Mouse (Mus musculus): ENCODE data around the gene Tenm4. TPM values are rescaled to one million over a fixed set of nuclear protein-coding genes. Genes with fewer than 3 reads are reported as not detected.
A peak's percentile ranks its signal among the peaks of the same experiment; 100 is the strongest.

Tenm4 gene
- total RNA-seq, 2 experiments from 2014 or later: 0.13 to 0.73 TPM

DNA sequence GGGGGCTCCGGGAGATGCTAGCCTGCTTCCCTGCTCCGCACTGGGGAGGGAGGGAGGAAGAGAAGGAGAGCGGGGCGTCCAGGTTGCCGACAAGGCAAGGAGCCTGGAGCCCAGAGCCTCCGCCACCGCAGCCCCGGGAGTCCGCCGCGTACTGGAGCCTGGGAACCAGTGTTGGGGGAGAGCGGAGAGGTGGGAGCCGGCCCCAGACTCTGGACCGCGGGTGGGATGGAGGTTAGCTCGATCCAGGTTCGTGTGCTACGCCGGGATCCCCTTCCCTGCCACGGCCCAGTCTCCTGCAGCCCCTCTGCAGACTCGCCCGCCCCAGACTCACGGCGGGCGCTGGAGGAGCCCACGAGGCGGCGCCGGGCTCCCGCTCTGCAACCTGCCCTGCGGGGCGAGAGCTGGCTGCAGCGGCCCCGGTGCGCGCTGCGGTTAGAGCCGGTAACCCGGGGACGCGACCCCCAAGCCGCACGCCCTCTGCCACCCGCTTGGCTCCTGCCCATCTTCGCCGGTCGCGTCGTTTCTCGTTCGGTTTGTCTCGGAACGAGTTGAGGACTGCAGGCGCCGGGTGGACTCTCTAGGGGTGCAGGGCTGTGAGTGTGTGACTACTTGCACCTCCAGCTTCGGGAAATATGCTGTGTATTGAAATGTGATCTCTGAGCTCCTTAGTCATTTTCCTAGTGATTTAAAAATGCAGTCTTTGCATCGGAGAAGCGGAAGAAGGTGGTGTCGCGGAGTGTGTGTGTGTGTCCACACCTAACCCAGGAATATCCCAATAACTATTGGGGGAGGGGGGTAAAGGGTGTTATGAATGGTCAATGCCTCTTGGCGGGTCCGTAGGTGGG is 39.7 kb downstream of the Tenm4 start:
- peak overlapping the region; percentile 77 for H3K4me3 ChIP-seq
- intact Hi-C loops (cut with DNase I): no loop called here
- H3K27ac ChIP-seq: 0 out of 2 replicates have a peak overlapping the region, but pooled peaks have one; percentile 2
- DNase-seq: peak; percentile 44
- peak; percentile 44 for TF ChIP-seq CTCF (IDR thresholded peaks at IDR 0.05)

- no peak overlapping the region for H3K27ac ChIP-seq
- peak overlapping the region; percentile 77 for H3K4me3 ChIP-seq
- intact Hi-C loops (cut with DNase I): no loop called here
- DNase-seq: peak; percentile 19
- TF ChIP-seq CTCF (IDR thresholded peaks at IDR 0.05): no peak
Measured at GRCm38 (mm10) chr7:96211618-96212021, 40.6 kb downstream of the Tenm4 start.

- no peak for TF ChIP-seq CTCF (IDR thresholded peaks at IDR 0.05)
- H3K4me3 ChIP-seq: peak overlapping the region; percentile 77
- no peak for DNase-seq
- intact Hi-C loops (cut with DNase I): no loop called here
- H3K27ac ChIP-seq: peak overlapping the region; percentile 53; the same call in 1 of the 2 replicates
Measured at GRCm38 (mm10) chr7:96212224-96212591, 41.2 kb downstream of the Tenm4 start.

DNA sequence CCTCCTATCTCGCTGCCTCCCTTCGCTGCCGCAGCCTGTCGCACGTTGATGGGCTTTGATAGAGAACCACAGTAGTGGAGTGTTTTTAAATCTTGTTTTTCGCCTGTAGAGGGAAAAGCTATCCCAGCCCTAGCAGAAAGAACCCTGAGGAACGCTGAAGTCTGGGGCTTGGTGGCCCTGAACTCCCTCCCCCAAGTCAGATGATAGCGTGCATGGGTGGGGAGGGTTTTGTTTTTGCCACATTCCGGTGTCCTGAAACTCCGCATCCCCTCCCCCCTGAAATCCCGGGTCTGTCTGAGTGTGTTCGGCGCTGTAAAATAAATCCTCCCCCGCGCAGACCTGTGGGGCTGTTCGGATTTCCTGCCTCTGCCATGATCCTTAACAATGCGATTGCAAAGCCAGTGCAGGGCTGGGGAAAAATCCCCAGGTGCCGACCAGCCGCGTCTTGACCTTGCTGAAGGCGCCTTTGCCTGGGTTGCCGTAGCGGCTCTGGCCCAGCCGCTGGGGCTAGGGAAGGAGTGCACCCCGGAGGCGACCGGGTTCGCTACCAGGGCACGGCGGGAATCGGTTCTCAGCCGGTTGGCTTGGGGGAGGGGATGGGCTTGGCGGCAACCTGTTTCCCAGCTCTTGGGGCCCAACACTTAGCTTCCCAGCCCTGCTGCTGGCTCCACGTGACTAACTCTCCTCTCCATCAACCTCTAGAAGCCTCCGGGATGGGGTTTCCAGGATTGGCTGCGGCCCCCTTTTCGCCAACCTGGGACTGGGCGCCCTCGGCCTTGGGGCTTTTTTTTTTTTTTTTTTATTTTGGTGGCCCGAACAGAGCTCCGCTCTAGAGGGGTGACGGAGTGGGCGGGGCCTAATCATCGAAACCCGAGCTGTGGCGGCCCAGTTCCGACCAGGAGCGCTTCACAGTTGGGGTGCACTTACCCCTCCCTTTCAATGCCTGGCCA is 41.8 kb downstream of the Tenm4 start:
- intact Hi-C loops (cut with DNase I): no loop called here
- DNase-seq: peak; percentile 46

GRCm38 (mm10) chr7:96213741-96214140 is 42.7 kb downstream of the Tenm4 start:
- no peak overlapping the region for H3K27ac ChIP-seq
- intact Hi-C loops (cut with DNase I): no loop called here
- TF ChIP-seq CTCF (IDR thresholded peaks at IDR 0.05): no peak
- DNase-seq: no peak
- H3K4me3 ChIP-seq: no peak overlapping the region

More for the DNA sequence above, 41.8 kb downstream of the Tenm4 start:
- H3K27ac ChIP-seq: peak overlapping the region; percentile 53
- H3K4me3 ChIP-seq: peak overlapping the region; percentile 77
- TF ChIP-seq CTCF (IDR thresholded peaks at IDR 0.05): no peak

- no peak for DNase-seq
- no peak overlapping the region for H3K4me3 ChIP-seq
- no peak overlapping the region for H3K27ac ChIP-seq
- TF ChIP-seq CTCF (IDR thresholded peaks at IDR 0.05): no peak
- intact Hi-C loops (cut with DNase I): no loop called here
Measured at GRCm38 (mm10) chr7:96214876-96215275, 43.8 kb downstream of the Tenm4 start.

GRCm38 (mm10) chr7:96215894-96216509 is 45.0 kb downstream of the Tenm4 start:
- H3K4me3 ChIP-seq: no peak overlapping the region
- H3K27ac ChIP-seq: no peak overlapping the region
- no peak for DNase-seq
- intact Hi-C loops (cut with DNase I): no loop called here
- no peak for TF ChIP-seq CTCF (IDR thresholded peaks at IDR 0.05)

- DNase-seq: no peak
- Histone ChIP-seq H3K27ac (no peak overlapping the region), H3K4me3 (no peak overlapping the region)
- intact Hi-C loops (cut with DNase I): no loop called here
- no peak for TF ChIP-seq CTCF (IDR thresholded peaks at IDR 0.05)
Measured at GRCm38 (mm10) chr7:96219386-96219785, 48.3 kb downstream of the Tenm4 start.

DNA sequence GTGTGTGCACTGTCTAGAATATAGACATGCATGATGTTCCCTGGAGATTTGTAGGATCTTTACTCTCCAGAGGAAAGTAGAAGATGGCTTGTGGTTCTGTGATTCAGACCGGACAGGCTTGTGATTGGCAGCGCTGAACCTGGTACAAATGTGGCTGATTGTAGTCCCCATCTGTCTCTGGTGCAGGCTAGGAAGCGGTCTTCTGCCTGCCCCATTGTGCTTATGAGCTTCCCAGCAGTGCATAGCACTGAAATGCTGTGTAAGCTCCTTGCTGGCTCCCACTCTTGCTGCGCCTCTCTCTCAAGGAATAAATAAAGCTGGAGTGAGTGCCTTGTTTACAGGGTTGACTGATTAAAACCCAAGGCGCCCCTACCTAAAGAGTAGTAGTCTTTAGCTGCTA is 49.6 kb downstream of the Tenm4 start:
- no peak for DNase-seq
- intact Hi-C loops (cut with DNase I): no loop called here
- TF ChIP-seq CTCF (IDR thresholded peaks at IDR 0.05): no peak
- H3K4me3 ChIP-seq: no peak overlapping the region
- H3K27ac ChIP-seq: no peak overlapping the region

DNA sequence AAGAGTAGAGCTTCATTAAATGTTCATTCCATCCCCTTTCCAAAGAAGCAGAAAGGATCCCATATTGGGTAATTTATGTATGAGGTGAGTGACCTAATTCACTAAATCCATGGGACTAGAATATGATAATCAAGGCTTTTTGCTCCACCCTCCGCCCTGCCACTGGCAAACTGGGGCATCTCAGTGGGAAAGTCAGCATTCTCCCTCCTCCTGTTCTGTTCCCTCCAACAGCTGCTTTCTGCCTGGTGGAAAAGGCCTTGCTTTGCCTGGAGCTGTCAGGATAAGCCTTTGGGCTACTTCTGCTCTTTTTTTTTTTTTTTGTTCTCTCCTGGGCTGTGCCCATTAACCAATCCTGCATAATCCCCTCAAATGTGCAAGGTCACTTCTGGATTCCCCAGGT is 51.5 kb downstream of the Tenm4 start:
- no peak for TF ChIP-seq CTCF (IDR thresholded peaks at IDR 0.05)
- Histone ChIP-seq H3K27ac (no peak overlapping the region), H3K4me3 (no peak overlapping the region)
- intact Hi-C loops (cut with DNase I): no loop called here
- DNase-seq: no peak

GRCm38 (mm10) chr7:96228562-96229268 is 57.7 kb downstream of the Tenm4 start:
- TF ChIP-seq CTCF (IDR thresholded peaks at IDR 0.05): no peak
- intact Hi-C loops (cut with DNase I): no loop called here
- DNase-seq: no peak

More at GRCm38 (mm10) chr7:96228562-96229268, 57.7 kb downstream of the Tenm4 start:
- H3K27ac ChIP-seq: no peak overlapping the region
- H3K4me3 ChIP-seq: no peak overlapping the region
